Mouse (Mus musculus): Measurements from ENCODE around the gene Bcor. TPM values are rescaled to one million over a fixed set of nuclear protein-coding genes. Genes with fewer than 3 reads are reported as not detected.

Gene Bcor
- total and polyA plus RNA-seq, 3 experiments: 70.0 to 177 (median 80.8) TPM

DNA sequence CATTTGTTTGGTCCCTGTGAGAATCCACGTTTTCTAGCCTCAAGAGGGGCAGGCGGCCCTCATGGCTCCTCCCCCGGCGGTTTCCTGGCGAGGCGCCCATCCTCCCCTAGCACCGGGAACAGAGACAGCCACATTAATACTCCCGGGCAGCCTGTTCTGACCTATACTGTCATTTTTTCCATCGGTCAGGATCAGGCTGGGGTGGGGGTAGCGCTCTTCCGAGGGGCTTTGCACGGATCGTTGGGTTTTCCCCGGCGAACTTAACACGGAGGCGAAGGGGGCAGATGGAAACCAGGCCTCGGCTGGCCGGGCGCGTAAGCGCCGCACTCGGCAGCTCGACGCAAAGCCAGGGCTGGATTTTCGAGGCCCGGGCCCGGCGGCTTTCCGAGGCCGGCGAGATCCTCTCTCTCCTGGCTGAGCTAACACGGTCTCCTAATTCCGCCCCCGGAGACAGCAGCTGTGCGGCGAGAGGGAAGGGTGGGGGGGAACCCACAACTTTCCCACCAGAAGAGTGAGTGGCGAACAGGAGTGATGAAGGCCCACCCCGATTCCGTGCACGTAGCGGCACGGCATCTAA, 1.8 kb downstream of the Bcor start:
- DNase-seq (ENCODE audit: low spot score): no peak
- no peaks in the 10 kb centered on the region for H3K4me1 ChIP-seq (ENCODE audit: insufficient read depth, low read depth, low read length)
- no peak for ATAC-seq (ENCODE audit: extremely low read depth, insufficient number of reproducible peaks, low FRiP score, poor library complexity, severe bottlenecking)
- no peaks in the 10 kb centered on the region for H3K36me3 ChIP-seq (replicated peaks)
- TF ChIP-seq TAL1 (conservative IDR thresholded peaks at IDR 0.05; ENCODE audit: low read depth, low read length) (no peak), GATA1 (IDR thresholded peaks at IDR 0.05; ENCODE audit: borderline replicate concordance, low read length) (no peak), POLR2AphosphoS5 (IDR thresholded peaks at IDR 0.05; ENCODE audit: insufficient replicate concordance, low read depth, low read length) (no peak), CTCF (IDR thresholded peaks at IDR 0.05; ENCODE audit: low read depth, low read length) (no peak), GATA2 (IDR thresholded peaks at IDR 0.05; ENCODE audit: borderline replicate concordance, low read depth, low read length) (no peak)
- no peak overlapping the region for H3K4me3 ChIP-seq (ENCODE audit: low read depth, low read length)
- peaks cover 6% of the 10 kb centered on the region; the same call in 1 of the 2 replicates for H3K9me3 ChIP-seq (replicated peaks)
- peaks cover 25% of the 10 kb centered on the region; the same call in 1 of the 2 replicates for H3K27me3 ChIP-seq (ENCODE audit: insufficient read depth, low read length)

DNA sequence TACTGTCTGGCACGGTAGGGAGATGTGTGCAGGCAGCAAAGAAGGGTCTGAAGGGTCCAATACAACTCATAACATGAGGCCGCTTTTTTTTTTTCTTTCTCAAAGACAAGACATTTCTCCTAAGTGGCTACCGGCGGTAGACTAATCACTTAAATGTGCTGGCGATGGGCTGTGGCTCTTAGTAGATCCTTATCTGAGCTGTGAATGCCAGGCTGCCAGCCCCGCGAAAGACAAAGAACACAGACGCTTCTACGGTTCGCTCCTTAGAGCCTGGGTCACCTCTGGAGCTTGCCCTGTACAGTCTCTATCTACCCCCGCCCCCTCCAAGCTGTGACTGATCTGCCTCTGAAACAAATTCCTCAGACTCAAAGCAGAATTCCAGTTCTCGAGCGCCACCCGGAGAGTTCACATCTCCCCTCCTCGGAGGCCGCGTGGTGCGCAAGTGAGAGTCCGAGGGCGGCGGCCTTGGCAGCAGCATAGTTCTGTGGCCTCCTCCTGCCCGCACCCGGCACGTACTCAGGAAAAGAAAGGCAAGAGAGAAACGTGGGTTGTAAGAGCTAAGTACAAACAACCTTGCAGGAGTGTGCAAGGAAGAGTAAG, 2.7 kb downstream of the Bcor start:
- Histone ChIP-seq H3K9me3 (replicated peaks) (peaks cover 6% of the 10 kb centered on the region; the same call in 1 of the 2 replicates), H3K4me1 (ENCODE audit: insufficient read depth, low read depth, low read length) (no peaks in the 10 kb centered on the region), H3K4me3 (ENCODE audit: low read depth, low read length) (no peak overlapping the region), H3K36me3 (replicated peaks) (no peaks in the 10 kb centered on the region), H3K27me3 (ENCODE audit: insufficient read depth, low read length) (peaks cover 28% of the 10 kb centered on the region; the same call in 1 of the 2 replicates)
- DNase-seq (ENCODE audit: low spot score) (no peak), ATAC-seq (ENCODE audit: extremely low read depth, insufficient number of reproducible peaks, low FRiP score, poor library complexity, severe bottlenecking) (no peak)
- TF ChIP-seq GATA2 (IDR thresholded peaks at IDR 0.05; ENCODE audit: borderline replicate concordance, low read depth, low read length) (no peak), GATA1 (IDR thresholded peaks at IDR 0.05; ENCODE audit: borderline replicate concordance, low read length) (no peak), TAL1 (conservative IDR thresholded peaks at IDR 0.05; ENCODE audit: low read depth, low read length) (no peak), POLR2AphosphoS5 (IDR thresholded peaks at IDR 0.05; ENCODE audit: insufficient replicate concordance, low read depth, low read length) (no peak), CTCF (IDR thresholded peaks at IDR 0.05; ENCODE audit: low read depth, low read length) (no peak)

DNA sequence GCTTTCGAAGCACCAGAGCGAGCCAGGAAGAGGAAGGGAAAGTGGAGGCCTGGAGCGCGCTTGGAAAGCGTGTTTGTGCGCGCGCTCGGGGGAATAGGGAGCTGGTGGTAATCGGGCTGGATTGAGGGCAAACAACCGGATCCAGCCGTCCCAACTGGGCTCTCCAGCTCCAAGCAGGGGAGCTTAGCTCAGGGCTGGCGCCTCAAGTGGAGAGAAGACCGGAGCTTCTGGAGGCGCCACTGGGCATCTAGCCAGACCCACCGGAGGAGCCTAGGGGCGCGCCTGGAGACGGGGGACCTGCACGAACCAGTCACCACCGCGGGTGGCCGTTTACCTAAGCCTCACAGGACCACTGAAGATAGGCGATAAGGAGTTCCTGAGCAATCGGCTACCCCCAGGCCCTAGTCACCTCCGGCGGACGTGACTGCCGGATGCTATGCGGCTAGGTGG, 4.3 kb downstream of the Bcor start:
- H3K36me3 ChIP-seq (replicated peaks): no peaks in the 10 kb centered on the region
- no peak for DNase-seq (ENCODE audit: low spot score)
- peaks cover 2% of the 10 kb centered on the region; the same call in 1 of the 2 replicates for H3K4me1 ChIP-seq (ENCODE audit: insufficient read depth, low read depth, low read length)
- no peak for ATAC-seq (ENCODE audit: extremely low read depth, insufficient number of reproducible peaks, low FRiP score, poor library complexity, severe bottlenecking)
- peaks cover 6% of the 10 kb centered on the region; the same call in 1 of the 2 replicates for H3K9me3 ChIP-seq (replicated peaks)
- H3K27me3 ChIP-seq (ENCODE audit: insufficient read depth, low read length): peaks cover 40% of the 10 kb centered on the region
- no peak overlapping the region for H3K4me3 ChIP-seq (ENCODE audit: low read depth, low read length)
- TF ChIP-seq GATA1 (IDR thresholded peaks at IDR 0.05; ENCODE audit: borderline replicate concordance, low read length) (no peak), GATA2 (IDR thresholded peaks at IDR 0.05; ENCODE audit: borderline replicate concordance, low read depth, low read length) (no peak), CTCF (IDR thresholded peaks at IDR 0.05; ENCODE audit: low read depth, low read length) (no peak), POLR2AphosphoS5 (IDR thresholded peaks at IDR 0.05; ENCODE audit: insufficient replicate concordance, low read depth, low read length) (no peak), TAL1 (conservative IDR thresholded peaks at IDR 0.05; ENCODE audit: low read depth, low read length) (no peak)

DNA sequence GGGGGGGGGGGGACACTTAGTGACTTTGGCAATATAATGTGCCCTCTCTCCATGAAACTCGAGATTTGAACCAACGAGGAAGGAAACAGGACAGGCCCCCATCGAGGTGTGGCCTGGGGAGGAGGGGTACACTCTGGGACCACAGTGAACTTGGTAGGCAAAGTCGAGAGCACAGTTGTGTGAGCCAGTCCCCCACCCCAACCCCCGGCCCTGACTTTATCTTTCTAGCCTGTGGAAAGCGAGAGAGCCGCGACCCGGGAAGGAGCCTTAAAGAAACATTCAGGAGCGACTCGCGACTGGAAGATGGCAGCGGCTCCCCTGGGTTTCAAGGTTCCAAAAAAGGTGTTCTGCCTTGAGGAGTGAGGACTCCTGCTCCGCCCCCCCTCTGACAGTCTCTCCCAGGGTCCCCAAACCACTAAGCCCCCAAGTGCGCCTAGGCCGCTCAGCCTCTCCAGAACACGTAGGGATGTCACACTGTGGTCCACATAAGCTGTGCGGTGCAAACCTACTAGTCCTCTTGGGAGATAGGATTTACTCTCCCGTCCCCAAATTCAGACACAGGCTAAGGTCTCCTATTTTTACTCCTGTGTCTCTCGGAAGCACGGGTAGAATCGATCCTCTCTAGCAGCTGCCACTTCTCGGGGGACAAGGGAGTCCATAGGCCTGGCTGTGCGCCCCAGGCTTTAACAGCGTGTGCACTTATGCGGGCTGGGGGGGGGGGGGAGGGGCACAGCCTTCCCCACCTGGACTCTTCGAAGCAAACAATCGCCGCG, 4.9 kb downstream of the Bcor start:
- no peak for ATAC-seq (ENCODE audit: extremely low read depth, insufficient number of reproducible peaks, low FRiP score, poor library complexity, severe bottlenecking)
- TF ChIP-seq GATA1 (IDR thresholded peaks at IDR 0.05; ENCODE audit: borderline replicate concordance, low read length) (no peak), TAL1 (conservative IDR thresholded peaks at IDR 0.05; ENCODE audit: low read depth, low read length) (no peak), POLR2AphosphoS5 (IDR thresholded peaks at IDR 0.05; ENCODE audit: insufficient replicate concordance, low read depth, low read length) (no peak), CTCF (IDR thresholded peaks at IDR 0.05; ENCODE audit: low read depth, low read length) (no peak), GATA2 (IDR thresholded peaks at IDR 0.05; ENCODE audit: borderline replicate concordance, low read depth, low read length) (no peak)
- peaks cover 2% of the 10 kb centered on the region; the same call in 1 of the 2 replicates for H3K4me1 ChIP-seq (ENCODE audit: insufficient read depth, low read depth, low read length)
- H3K9me3 ChIP-seq (replicated peaks): peaks cover 6% of the 10 kb centered on the region; the same call in 1 of the 2 replicates
- no peak for DNase-seq (ENCODE audit: low spot score)
- H3K36me3 ChIP-seq (replicated peaks): no peaks in the 10 kb centered on the region
- H3K27me3 ChIP-seq (ENCODE audit: insufficient read depth, low read length): peaks cover 42% of the 10 kb centered on the region
- H3K4me3 ChIP-seq (ENCODE audit: low read depth, low read length): no peak overlapping the region

DNA sequence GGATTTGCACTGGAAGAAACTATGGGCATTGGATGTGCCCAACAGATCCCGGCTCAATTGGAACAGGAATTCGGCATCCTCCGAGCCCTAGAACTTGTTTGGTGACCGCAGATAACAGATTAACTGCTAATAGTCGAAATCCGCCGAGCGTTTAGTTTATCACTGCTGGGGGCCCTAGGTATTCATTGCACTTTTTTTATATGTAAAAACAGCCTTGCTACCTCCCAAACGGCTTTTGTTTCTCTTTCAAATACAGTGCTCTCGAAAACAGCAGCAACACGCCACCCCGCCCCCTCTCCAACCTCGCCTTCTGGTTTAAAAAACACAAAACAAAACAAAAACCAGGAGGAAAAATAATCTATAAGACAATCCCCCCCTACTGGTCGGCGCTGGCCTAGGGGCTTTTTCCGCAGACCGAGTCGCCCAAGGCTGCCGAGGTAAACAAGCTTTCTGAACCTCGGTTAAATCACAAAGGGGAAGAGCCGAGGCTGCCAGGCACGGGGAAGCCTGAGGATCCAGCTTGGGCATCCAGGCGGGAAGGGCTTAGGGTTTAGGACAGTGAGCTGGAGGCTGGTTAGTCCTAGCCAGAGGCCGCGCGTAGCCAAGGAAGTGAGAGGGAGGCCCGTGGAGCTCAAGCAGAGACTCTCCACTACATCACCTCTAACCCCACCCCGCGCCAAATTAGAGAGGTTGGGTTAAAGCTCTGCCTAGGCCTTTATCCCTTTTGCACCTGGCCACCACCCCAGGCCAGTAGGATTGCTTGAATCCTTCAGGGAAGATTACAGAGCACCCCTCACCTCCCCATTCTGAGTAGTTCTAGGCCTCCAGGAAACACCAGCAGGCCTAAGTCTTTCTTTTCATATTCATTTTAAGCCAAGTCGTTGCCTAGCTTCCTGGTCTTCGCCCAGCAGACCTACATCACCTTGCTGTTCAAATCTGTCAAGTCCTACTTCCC, 6.7 kb downstream of the Bcor start:
- H3K27me3 ChIP-seq (ENCODE audit: insufficient read depth, low read length): peaks cover 51% of the 10 kb centered on the region
- no peak overlapping the region for H3K4me3 ChIP-seq (ENCODE audit: low read depth, low read length)
- H3K4me1 ChIP-seq (ENCODE audit: insufficient read depth, low read depth, low read length): peaks cover 2% of the 10 kb centered on the region; the same call in 1 of the 2 replicates

More for the DNA sequence above, 6.7 kb downstream of the Bcor start:
- ATAC-seq (ENCODE audit: extremely low read depth, insufficient number of reproducible peaks, low FRiP score, poor library complexity, severe bottlenecking): no peak
- TF ChIP-seq POLR2AphosphoS5 (IDR thresholded peaks at IDR 0.05; ENCODE audit: insufficient replicate concordance, low read depth, low read length): no peak
- no peak for TF ChIP-seq GATA1 (IDR thresholded peaks at IDR 0.05; ENCODE audit: borderline replicate concordance, low read length)
- Histone ChIP-seq H3K36me3 (replicated peaks) (no peaks in the 10 kb centered on the region), H3K9me3 (replicated peaks) (no peaks in the 10 kb centered on the region)
- DNase-seq (ENCODE audit: low spot score): no peak

All from G1E (cell line).